Mouse (Mus musculus): ENCODE measurements around the gene Tada3.
"Not testable (repeated sequence)": the region's sequence is repeated elsewhere in the genome, so short reads cannot be mapped to it uniquely, and the experiment has no call there.

DNA sequence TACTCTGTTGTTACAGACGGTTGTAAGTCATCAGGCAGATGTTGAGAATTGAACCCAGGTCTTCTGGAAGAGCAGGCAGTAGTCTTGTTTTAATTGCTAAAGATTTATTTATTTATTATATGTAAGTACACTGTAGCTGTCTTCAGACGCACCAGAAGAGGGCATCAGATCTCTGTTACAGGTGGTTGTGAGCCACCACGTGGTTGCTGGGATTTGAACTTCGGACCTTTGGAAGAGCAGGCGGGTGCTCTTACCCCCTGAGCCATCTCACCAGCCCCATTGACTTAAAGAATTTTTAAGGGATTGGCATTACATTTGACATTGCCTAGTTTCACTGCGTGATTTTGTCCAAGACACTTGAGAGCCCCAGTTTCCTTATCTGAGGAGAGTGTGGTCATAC is 44.9 kb downstream of the Tada3 start:
- TF ChIP-seq POLR2A (IDR thresholded peaks at IDR 0.05; ENCODE audit: borderline replicate concordance, insufficient read depth, low read length); CTCF (IDR thresholded peaks at IDR 0.05; ENCODE audit: borderline replicate concordance, insufficient read depth, low read depth, low read length): not testable (repeated sequence)
